Mouse (Mus musculus): Measurements from ENCODE around the gene Ifng. TPM values are rescaled to one million over a fixed set of nuclear protein-coding genes. Genes with fewer than 3 reads are reported as not detected.

Ifng gene
- polyA plus RNA-seq, 1 experiment: not detected

- Histone ChIP-seq H3ac (ENCODE audit: control insufficient read depth, insufficient read length, low read depth) (no peak overlapping the region), H3K27me3 (ENCODE audit: control insufficient read depth, insufficient read depth, insufficient read length) (no peaks in the 10 kb centered on the region), H3K36me3 (ENCODE audit: control insufficient read depth, insufficient read depth) (no peaks in the 10 kb centered on the region), H3K79me2 (ENCODE audit: control insufficient read depth, insufficient read depth) (no peaks in the 10 kb centered on the region), H3K79me3 (ENCODE audit: low read depth) (no peaks in the 10 kb centered on the region), H3K4me3 (ENCODE audit: insufficient read depth, poor library complexity, severe bottlenecking) (no peak overlapping the region)
- TF ChIP-seq MYOG (IDR thresholded peaks at IDR 0.05; ENCODE audit: control insufficient read depth, extremely low read depth, insufficient read length) (no peak), MAX (IDR thresholded peaks at IDR 0.05) (no peak), FOSL1 (IDR thresholded peaks at IDR 0.05; ENCODE audit: insufficient read depth, low read length, poor library complexity, severe bottlenecking) (no peak), MYOD1 (IDR thresholded peaks at IDR 0.05; ENCODE audit: control insufficient read depth, insufficient read length, low read depth) (no peak), CTCF (IDR thresholded peaks at IDR 0.05; ENCODE audit: control insufficient read depth, insufficient read depth, insufficient read length) (no peak), USF1 (IDR thresholded peaks at IDR 0.05; ENCODE audit: low read depth) (no peak), CEBPB (IDR thresholded peaks at IDR 0.05; ENCODE audit: low read depth) (no peak)
Measured at GRCm38 (mm10) chr10:118480793-118481192, 39.9 kb downstream of the Ifng start.

GRCm38 (mm10) chr10:118494109-118494508 lies 53.3 kb downstream of the Ifng start:
- no peak for TF ChIP-seq CEBPB (IDR thresholded peaks at IDR 0.05; ENCODE audit: low read depth)
- no peak for TF ChIP-seq MYOG (IDR thresholded peaks at IDR 0.05; ENCODE audit: control insufficient read depth, extremely low read depth, insufficient read length)
- TF ChIP-seq MYOD1 (IDR thresholded peaks at IDR 0.05; ENCODE audit: control insufficient read depth, insufficient read length, low read depth): no peak
- no peak for TF ChIP-seq CTCF (IDR thresholded peaks at IDR 0.05; ENCODE audit: control insufficient read depth, insufficient read depth, insufficient read length)
- TF ChIP-seq MAX (IDR thresholded peaks at IDR 0.05): no peak
- H3K4me3 ChIP-seq (ENCODE audit: insufficient read depth, poor library complexity, severe bottlenecking): no peak overlapping the region
- no peaks in the 10 kb centered on the region for H3K79me3 ChIP-seq (ENCODE audit: low read depth)
- H3ac ChIP-seq (ENCODE audit: control insufficient read depth, insufficient read length, low read depth): no peak overlapping the region
- H3K27me3 ChIP-seq (ENCODE audit: control insufficient read depth, insufficient read depth, insufficient read length): no peaks in the 10 kb centered on the region
- H3K79me2 ChIP-seq (ENCODE audit: control insufficient read depth, insufficient read depth): no peaks in the 10 kb centered on the region
- no peaks in the 10 kb centered on the region for H3K36me3 ChIP-seq (ENCODE audit: control insufficient read depth, insufficient read depth)

- H3K79me3 ChIP-seq (ENCODE audit: low read depth): no peaks in the 10 kb centered on the region
- H3K4me3 ChIP-seq (ENCODE audit: insufficient read depth, poor library complexity, severe bottlenecking): no peak overlapping the region
- H3ac ChIP-seq (ENCODE audit: control insufficient read depth, insufficient read length, low read depth): no peak overlapping the region
- no peaks in the 10 kb centered on the region for H3K36me3 ChIP-seq (ENCODE audit: control insufficient read depth, insufficient read depth)
- no peaks in the 10 kb centered on the region for H3K27me3 ChIP-seq (ENCODE audit: control insufficient read depth, insufficient read depth, insufficient read length)
- no peaks in the 10 kb centered on the region for H3K79me2 ChIP-seq (ENCODE audit: control insufficient read depth, insufficient read depth)
- no peak for TF ChIP-seq FOSL1 (IDR thresholded peaks at IDR 0.05; ENCODE audit: insufficient read depth, low read length, poor library complexity, severe bottlenecking)
- no peak for TF ChIP-seq CTCF (IDR thresholded peaks at IDR 0.05; ENCODE audit: control insufficient read depth, insufficient read depth, insufficient read length)
- TF ChIP-seq MAX (IDR thresholded peaks at IDR 0.05): no peak
- TF ChIP-seq MYOG (IDR thresholded peaks at IDR 0.05; ENCODE audit: control insufficient read depth, extremely low read depth, insufficient read length): no peak
- no peak for TF ChIP-seq USF1 (IDR thresholded peaks at IDR 0.05; ENCODE audit: low read depth)
- no peak for TF ChIP-seq CEBPB (IDR thresholded peaks at IDR 0.05; ENCODE audit: low read depth)
- TF ChIP-seq MYOD1 (IDR thresholded peaks at IDR 0.05; ENCODE audit: control insufficient read depth, insufficient read length, low read depth): no peak
Measured at GRCm38 (mm10) chr10:118495362-118495761, 54.5 kb downstream of the Ifng start.

Other genes starting within 250 kb of the Ifng start
- gene Il22, start 236.1 kb upstream of the Ifng start, polyA plus RNA-seq (2012; fragmentation: generic; extraction: Trizol): not detected
- 0.01 TPM for gene Gm32717, start 200.3 kb upstream of the Ifng start, polyA plus RNA-seq (2012; fragmentation: generic; extraction: Trizol)
- 0.01 TPM for gene Gm32802, start 182.4 kb upstream of the Ifng start, polyA plus RNA-seq (2012; fragmentation: generic; extraction: Trizol)
- not detected for gene Iltifb, start 146.0 kb upstream of the Ifng start, polyA plus RNA-seq (2012; fragmentation: generic; extraction: Trizol)
- not detected for gene Gm9040, start 114.1 kb upstream of the Ifng start, polyA plus RNA-seq (2012; fragmentation: generic; extraction: Trizol)
- not detected for gene Gm9044, start 108.6 kb upstream of the Ifng start, polyA plus RNA-seq (2012; fragmentation: generic; extraction: Trizol)
- 0.02 TPM for gene Gm9045, start 103.2 kb upstream of the Ifng start, polyA plus RNA-seq (2012; fragmentation: generic; extraction: Trizol)
- not detected for gene Gm9046, start 97.8 kb upstream of the Ifng start, polyA plus RNA-seq (2012; fragmentation: generic; extraction: Trizol)
- gene Gm9048, start 92.4 kb upstream of the Ifng start, polyA plus RNA-seq (2012; fragmentation: generic; extraction: Trizol): not detected
- gene Gm9049, start 86.9 kb upstream of the Ifng start, polyA plus RNA-seq (2012; fragmentation: generic; extraction: Trizol): 0.02 TPM